Mouse (Mus musculus): ENCODE data around the gene Lcp2.
"Not testable (repeated sequence)": the region's sequence is repeated elsewhere in the genome, so short reads cannot be mapped to it uniquely, and the experiment has no call there.

Lcp2 gene

GRCm38 (mm10) chr11:34098422-34098821 lies 51.7 kb downstream of the Lcp2 start, which contains the start of gene 4930469K13Rik:
4930469K13Rik (minus strand) TSS chr11:34098554.
- DNase-seq, result peak; percentile 48

GRCm38 (mm10) chr11:34101827-34102226 lies 55.1 kb downstream of the Lcp2 start:
- no peak for DNase-seq

DNA sequence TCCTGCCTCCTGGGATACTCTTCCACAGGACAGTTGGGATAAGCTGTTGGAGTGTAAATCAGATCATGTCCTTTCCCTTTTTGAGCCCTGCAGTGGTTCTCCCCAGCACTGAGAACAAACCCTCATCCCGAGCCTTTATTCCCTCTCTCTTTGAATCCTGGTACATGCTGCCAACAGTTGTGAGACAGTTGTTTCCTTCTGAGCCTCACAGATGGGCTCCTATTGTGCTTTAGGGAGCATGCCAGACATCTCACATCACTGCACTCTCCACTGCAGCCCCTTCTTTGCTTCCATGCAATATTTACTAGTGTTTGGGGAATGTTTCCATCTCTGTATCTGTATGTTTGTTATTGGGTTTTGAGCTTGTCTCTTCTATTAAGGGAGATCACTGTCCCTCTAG lies 58.2 kb downstream of the Lcp2 start:
- no peak for DNase-seq

GRCm38 (mm10) chr11:34109260-34109659 lies 62.5 kb downstream of the Lcp2 start:
- no peak for DNase-seq

DNA sequence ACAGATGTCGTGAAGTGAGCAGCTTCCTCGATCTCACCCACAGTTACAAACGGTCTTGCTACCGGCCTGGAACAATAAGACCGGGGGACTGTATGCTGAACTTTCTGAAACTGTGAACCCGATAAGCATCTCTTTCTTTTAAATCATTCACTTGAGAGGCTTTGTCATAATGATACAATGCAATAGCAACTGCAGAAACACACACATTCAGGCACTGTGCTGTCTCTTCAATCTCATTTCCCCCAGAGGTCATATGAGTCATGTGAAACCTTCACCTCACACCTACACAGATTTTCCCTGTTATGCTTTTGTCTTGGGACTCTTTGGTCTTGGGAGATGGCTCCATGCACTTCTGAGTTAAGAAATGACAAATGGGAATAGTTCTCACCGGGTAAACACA lies 65.2 kb downstream of the Lcp2 start:
- no peak for DNase-seq

DNA sequence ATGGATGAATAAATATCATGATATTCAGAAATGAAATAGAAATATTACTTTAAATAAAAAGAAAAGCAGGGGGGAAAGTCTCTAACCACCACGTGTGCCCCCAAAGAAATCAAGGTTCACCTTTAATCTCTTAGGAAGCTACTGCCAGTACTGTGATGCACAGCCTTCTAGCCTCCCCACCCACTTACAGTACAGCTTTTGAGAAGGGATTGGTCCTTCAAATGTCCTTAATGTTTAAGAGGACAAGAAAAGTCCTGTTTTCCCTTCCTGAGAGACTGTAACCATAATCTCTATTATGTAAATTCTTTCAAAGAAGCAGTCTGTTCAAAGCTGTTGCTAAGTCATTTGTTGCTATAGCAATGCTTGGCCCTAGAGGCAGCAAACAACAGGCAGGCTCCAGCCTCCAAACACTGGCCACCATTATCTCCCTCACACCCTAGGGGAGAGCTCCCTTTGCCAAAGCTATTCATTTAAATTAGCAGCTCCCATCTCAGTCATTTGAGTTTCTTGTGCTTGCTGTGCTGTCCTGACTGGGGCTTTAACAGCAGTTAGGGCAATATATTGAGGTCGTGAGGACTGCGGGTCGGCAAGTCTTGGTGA lies 66.2 kb downstream of the Lcp2 start:
- DNase-seq, result peak; percentile 60

GRCm38 (mm10) chr11:34113760-34114159 lies 67.0 kb downstream of the Lcp2 start:
- DNase-seq, result no peak

DNA sequence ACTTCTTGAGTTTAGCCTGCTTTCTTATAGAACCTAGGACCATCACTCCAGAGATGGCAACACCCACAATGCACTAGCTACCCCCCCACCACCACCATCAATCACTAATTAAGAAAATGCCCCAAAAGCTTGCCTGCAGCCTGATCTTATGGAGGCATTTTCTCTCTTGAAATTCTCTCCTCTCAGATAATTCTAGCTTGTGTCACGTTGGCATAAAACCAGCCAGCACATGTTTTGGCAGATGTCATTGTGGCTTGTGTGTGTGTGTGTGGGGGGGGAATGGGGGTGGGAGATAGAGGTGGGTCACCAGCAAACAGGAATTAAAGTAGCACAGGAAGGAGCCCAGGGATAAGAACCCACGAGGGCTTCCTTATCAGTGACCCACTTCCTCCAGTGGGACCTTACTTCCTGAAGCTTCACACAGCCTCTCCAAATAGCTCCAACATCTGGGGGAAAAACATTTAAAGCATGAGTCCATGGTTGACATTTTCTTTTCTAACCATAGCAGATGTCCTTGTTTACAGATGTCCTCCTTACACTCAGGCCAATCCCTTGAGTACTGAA lies 69.9 kb downstream of the Lcp2 start:
- no peak for DNase-seq

DNA sequence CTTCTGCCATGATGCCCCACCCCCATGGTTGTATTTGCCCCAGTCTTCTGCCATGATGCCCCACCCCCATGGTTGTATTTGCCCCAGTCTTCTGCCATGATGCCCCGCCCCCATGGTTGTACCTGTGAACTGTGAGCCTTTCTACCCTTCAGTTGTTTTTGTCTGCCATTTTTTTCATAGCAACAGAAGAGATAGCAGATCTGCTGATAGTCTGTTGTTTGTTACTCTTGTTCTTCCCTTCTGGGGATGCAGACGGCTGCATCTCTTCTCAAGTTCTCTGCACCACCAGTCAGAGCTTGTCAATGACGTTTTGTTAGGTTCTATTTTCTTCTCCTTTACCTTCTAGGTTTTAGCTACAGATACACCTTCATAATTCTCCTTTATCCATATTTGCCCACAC lies 70.9 kb downstream of the Lcp2 start:
- DNase-seq, result no peak

- no peak for DNase-seq
Observed at GRCm38 (mm10) chr11:34118319-34118718, 71.6 kb downstream of the Lcp2 start.

DNA sequence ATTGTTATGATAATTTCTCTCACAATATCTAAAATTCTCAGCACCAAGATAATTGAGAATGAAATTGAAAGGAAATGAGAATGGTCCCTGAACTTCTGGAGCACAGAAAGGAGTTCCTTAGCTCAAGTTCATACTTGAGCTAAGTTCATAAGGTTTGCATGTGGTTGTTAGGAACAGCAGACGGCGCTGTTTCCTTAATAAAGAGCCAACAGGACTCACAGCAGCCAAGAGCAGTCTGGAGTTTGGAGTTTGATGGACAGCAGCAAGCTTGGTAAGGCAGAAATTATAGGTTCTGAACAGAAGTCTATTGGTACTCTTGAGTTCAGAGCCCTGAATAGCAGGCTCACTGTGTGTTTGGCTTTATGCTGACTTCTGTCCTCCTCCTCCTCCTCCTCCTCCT lies 76.4 kb downstream of the Lcp2 start:
- peak; percentile 67 for DNase-seq

DNA sequence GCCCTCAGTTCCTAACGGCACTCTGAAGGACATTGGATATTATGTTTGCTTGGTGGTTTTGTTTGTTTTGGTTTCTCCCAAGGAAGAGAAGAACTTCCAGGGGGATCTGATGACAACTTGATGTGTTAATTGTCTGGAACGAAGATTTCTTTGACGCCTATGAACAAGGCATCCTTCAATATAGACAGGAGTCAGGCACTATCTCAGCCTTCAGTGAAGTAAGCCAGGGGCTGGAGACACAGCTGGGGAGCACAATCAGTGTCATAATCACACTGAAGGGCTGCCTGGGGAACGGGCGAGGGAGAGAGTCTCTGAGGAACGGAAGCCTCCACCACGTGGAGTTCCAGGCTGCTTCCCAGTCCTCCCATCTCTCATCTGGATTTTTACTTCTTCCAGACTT lies 78.1 kb downstream of the Lcp2 start:
- no peak for DNase-seq

DNA sequence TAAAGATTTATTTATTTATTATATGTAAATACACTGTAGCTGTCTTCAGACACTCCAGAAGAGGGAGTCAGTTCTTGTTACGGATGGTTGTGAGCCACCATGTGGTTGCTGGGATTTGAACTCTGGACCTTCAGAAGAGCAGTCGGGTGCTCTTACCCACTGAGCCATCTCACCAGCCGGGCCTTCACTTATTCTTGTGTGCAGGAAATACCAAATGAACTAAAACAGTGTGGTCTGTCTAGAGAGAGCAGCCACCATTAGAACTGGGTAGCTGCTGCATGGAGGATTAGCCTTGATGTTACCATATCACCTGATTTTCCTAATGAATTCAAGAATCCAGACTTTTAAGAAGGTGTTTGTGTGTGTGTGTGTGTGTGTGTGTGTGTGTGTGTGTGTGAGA lies 79.0 kb downstream of the Lcp2 start:
- not testable (repeated sequence) for DNase-seq

GRCm38 (mm10) chr11:34128412-34128811 lies 81.7 kb downstream of the Lcp2 start:
- no peak for DNase-seq

- peak; percentile 66 for DNase-seq
Observed at GRCm38 (mm10) chr11:34139296-34139695, 92.6 kb downstream of the Lcp2 start.
